Mouse (Mus musculus) kidney, postnatal 36 days (tissue): Measurements from ENCODE around the gene Mgat3.

ENCODE experiments used
- DNase-seq, 2 experiments: peaks; one replicate each; pipeline ENCODE4 v3.0.0; 2021 to 2022; ENCODE audit warnings: mixed read lengths in 2 of 2

The Mgat3 gene

GRCm38 (mm10) chr15:80173001-80173771 is at the start of gene Mgat3:
Mgat3 (plus strand) TSS chr15:80173721.
- peak in 1 of 2 experiments; percentile 75 for DNase-seq

- DNase-seq = peak; percentile 63 to 78
These were observed 48.9 kb upstream of the Mgat3 start for GRCm38 (mm10) chr15:80124651-80125050.

- peak in 1 of 2 experiments; percentile 28 for DNase-seq
These were observed 46.3 kb upstream of the Mgat3 start for GRCm38 (mm10) chr15:80127191-80127590.

DNA sequence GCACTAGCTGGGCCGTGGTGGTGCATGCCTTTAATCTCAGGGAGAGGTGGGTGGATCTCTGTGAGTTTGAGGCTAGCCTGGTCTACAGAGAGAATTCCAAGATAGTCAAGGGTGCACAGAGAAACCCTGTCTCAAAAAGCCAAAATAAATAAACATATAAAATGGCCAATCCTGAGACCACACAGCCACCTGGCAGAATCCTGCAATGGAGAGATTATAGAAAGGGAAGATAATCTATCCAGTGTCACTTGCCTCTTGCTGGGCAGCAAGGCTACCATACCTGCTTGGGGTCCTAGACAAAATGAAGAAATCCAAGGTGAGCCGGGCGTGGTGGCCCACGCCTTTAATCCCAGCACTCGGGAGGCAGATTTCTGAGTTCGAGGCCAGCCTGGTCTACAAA is 43.5 kb upstream of the Mgat3 start:
- DNase-seq = no peak

- no peak for DNase-seq
These were observed 42.8 kb upstream of the Mgat3 start for GRCm38 (mm10) chr15:80130689-80131088.

- no peak for DNase-seq
These were observed 42.1 kb upstream of the Mgat3 start for GRCm38 (mm10) chr15:80131421-80131820.

DNA sequence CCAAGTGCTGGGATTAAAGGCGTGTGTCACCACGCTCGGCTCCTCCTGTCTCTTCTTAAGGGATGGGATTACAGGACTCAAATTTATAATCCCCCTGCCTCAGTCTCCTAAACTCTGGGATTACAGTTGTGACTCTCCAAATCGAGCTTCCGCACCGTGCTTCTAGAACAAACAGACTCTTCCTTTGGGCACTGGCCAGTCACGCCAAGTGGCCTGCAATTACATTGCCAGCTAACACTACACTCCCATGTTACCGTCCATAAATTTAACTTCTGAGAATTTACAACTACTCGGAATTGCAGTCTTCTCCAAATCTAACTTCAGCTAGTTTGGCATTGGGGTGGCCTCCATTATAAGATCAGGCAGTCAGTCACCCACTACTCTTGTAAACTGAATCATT is 41.1 kb upstream of the Mgat3 start:
- DNase-seq = no peak

DNA sequence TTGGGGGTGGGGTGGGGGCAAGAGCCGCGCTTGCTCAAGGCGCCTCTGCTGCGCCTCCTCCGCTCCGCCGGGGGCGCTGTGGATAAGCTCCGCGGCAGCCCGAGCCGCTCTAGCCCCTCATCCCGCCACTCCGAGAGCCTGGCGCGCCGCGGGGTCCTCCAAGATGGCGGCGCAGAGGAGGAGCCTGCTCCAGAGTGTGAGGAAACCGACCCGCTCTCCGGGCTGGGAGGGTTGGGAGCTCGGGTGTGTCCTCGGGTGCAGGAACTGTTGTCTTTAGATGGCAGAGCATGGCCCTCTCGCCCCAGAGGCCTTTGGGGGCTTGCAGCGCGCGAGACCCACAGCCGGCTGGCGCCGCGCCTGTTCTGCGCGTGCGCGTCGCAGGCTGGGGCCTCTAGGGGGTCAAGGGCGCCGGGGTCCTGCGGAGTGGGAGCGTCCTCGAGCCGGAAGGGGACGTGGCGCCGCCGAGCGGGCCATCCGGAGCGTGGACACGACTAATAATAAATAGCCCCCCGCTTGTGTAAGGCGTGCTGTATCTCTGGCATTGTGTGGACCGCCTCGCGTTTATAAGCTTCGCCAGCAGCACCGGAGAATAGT is 40.4 kb upstream of the Mgat3 start, which contains the start of gene Tab1:
Tab1 (plus strand) TSS at position 135 of the 594 bp plus-strand sequence.
- peak; percentile 91 to 95 for DNase-seq

- DNase-seq = peak in 1 of 2 experiments; percentile 46
These were observed 39.7 kb upstream of the Mgat3 start for GRCm38 (mm10) chr15:80133682-80134449.

- DNase-seq = peak; percentile 24 to 39
These were observed 39.1 kb upstream of the Mgat3 start for GRCm38 (mm10) chr15:80134450-80134847.

DNA sequence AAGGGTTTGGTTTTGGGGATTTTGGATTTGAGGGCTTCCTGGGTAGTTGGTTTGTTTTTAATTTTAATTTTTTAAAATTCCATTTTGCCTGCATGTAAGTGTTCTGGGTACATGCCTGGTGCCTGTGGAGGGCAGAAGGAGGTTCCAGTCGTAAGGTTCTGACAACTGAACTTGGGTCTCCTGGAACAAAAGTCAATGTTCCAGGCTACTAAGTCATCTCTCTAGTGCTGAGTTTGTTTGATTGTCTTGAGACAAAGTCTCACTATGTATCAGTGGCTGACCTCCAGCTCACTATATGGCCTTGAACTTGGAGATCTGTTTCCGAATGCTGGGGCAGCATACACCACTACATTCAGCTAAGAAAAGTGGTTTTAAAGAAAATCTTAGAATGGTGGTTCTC is 38.0 kb upstream of the Mgat3 start:
- DNase-seq = peak; percentile 16 to 37

GRCm38 (mm10) chr15:80136645-80137044 is 36.9 kb upstream of the Mgat3 start:
- DNase-seq = no peak

GRCm38 (mm10) chr15:80137945-80138791 is 35.4 kb upstream of the Mgat3 start:
- DNase-seq = peak in 1 of 2 experiments; percentile 21

DNA sequence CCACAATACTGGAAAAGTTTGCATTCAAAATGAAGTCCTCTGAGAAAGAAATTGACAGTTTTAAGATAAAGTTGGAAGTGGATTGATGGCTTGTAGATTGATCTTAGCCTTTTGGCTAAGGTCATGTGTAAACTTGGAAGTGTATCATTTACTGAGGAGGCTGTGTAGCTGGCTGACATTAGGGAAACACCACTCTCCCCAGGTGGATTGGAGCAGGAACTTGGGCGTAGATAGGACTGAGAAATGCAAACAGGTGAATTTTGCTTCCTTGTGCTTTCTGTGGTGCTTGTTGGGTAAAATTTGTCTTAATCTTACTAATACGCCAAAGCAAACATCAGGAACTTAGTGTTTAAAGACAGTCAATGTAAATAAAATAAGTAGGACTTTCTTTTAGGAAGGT is 33.2 kb upstream of the Mgat3 start:
- no peak for DNase-seq

- no peak for DNase-seq
These were observed 32.6 kb upstream of the Mgat3 start for GRCm38 (mm10) chr15:80140878-80141277.

GRCm38 (mm10) chr15:80142130-80142529 is 31.4 kb upstream of the Mgat3 start:
- DNase-seq = peak in 1 of 2 experiments; percentile 34

GRCm38 (mm10) chr15:80143760-80144159 is 29.8 kb upstream of the Mgat3 start:
- no peak for DNase-seq

DNA sequence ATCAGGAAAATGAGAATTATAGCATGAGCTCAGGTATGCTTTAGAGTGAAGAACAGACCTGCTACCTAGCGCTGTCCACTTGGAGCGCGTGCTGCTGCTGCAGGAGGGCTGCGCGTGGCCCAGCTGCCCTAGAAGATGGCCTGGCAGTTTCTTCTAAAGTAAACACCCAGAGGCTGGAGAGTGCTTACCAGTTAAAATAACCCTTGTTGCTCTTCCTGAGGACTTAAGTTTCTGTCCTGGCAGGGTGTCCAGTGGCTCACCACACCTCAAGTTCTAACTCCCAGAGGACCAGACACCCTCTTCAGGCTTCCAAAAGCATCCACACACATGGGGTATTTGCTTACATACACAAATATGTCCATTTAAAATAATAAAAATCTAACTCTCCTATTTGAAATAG is 28.1 kb upstream of the Mgat3 start:
- DNase-seq = no peak

- DNase-seq = no peak
These were observed 27.4 kb upstream of the Mgat3 start for GRCm38 (mm10) chr15:80146153-80146552.

DNA sequence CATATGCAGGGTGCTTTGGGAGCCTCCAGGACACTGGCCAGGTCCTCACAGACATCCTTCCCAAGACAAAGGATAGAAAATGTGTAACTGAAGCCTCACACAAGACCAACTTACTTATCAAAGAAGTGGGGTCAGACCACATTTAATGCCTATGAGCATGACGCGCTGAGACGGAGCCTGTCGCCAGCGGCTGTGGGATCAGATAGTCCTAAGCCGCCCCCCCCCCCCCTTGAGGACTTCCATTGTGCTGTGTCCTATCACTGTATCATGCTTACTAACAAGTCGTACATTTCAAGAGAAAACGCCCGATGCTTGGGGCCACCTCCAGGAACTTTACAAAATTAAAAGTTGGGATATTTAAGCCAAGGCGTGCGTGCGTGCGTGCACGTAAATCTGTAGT is 26.4 kb upstream of the Mgat3 start:
- no peak for DNase-seq

GRCm38 (mm10) chr15:80147511-80147910 is 26.0 kb upstream of the Mgat3 start:
- DNase-seq = no peak

DNA sequence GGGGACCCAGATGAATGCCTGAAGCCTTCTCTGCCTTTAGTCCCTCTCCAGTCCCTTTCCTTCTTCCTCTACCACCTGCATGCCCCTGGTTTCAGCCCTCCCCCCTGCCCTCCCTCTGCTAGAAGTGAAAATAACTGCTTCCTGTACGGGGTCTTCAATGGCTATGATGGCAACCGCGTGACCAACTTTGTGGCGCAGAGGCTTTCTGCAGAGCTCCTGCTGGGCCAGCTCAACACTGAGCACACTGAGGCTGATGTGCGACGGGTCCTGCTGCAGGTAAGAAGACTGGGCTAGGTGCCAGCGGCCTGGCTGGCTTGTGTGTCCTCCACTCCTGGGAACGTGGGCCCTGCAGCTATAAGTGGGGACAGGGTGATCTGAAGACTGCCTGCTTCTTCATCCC is 25.0 kb upstream of the Mgat3 start:
- no peak for DNase-seq

GRCm38 (mm10) chr15:80149517-80149916 is 24.0 kb upstream of the Mgat3 start:
- no peak for DNase-seq
